Mouse (Mus musculus) cortical plate, adult 2 months (tissue): Measurements from ENCODE around the gene Trmt2a. TPM values are rescaled to one million over a fixed set of nuclear protein-coding genes. Genes with fewer than 3 reads are reported as not detected.

Source experiments
- H3K27ac ChIP-seq: fragments of 200-500 bp; 2 replicates; pipeline ENCODE4 v1.5.1; 2012; ENCODE audit warnings: low read length, control low read depth, inconsistent platforms; ENCODE audit not compliant: insufficient read depth
- H3K4me1 ChIP-seq: fragments of 200-500 bp; 2 replicates; pipeline ENCODE4 v1.6.1; 2011; ENCODE audit warnings: low read length; ENCODE audit not compliant: control insufficient read depth, insufficient read depth
- H3K4me3 ChIP-seq: fragments of 200-500 bp; 2 replicates; pipeline ENCODE4 v1.5.1; 2011; ENCODE audit warnings: mild to moderate bottlenecking, low read length, control low read depth; ENCODE audit not compliant: insufficient read depth
- CTCF ChIP-seq: fragments of 200-500 bp; IDR thresholded peaks from 2 replicates; pipeline ENCODE4 v1.5.1; 2011; ENCODE audit warnings: mild to moderate bottlenecking, control low read depth, low read length; ENCODE audit not compliant: insufficient read depth; ENCODE audit errors: extremely low read depth
- POLR2A ChIP-seq: fragments of 200-500 bp; IDR thresholded peaks from 2 replicates; pipeline ENCODE4 v1.6.1; 2011; ENCODE audit warnings: mild to moderate bottlenecking, low read length, control low read depth; ENCODE audit not compliant: insufficient read depth; ENCODE audit errors: extremely low read depth
- polyA plus RNA-seq: library from polyadenylated mRNA; depleted of rRNA; stranded (reverse); fragments of >200 nt; gene quantifications from 2 replicates; pipeline ENCODE4 v1.2.3, GENCODE M21; 2012; rRNA removed

Trmt2a gene
- 72.9 and 84.7 TPM in 2 replicates for polyA plus RNA-seq

DNA sequence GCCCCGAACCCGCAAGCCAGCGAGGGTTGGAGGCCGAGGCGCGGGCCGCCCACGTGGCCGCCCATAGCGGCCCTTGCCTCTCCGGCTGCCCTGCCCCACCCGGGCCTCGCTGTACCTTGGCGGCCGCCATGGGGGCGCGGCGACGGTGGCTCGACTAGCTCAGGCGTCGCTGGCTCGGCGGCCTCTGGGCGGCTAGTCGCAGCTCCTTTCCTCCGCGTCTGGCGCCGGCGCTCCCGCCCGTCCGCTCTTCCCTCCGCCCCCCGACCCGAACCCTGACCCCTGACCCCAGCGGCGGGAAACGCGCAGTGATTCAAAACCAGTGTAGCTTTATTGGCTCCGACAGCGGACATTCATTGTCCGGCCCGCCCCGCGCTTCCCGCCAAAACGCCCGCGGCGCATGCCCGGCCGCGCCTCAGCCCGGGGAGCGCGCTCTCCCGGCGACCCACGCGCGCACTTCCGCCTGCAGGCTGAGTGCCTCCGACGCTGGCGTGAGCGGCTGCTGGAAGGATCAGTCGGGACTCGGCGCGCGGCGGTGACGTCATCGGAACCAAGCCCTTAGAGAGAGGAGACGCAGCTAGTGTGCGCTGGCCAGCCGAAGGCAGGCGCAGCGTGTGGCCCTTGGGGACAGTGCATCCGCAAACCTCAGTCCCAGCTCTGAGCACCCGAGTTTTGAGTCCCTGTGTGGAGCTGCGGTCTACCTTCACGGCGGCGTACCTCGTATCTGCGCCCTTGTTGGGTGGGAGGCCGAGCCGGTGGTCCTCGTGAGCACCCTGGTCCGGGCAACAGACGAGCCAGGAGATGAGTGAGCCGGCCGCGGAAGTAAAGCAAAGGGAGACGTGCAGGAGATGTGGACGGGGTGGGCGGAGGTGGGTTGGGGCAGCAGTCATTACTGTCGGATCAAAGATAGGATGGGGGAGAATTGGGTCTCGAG is at the start of gene Trmt2a, which contains the start of gene Ranbp1:
Gene Trmt2a (plus strand): TSS at position 247 of the 931 bp plus-strand sequence.
Gene Ranbp1 (minus strand): TSS at position 300 of the 931 bp plus-strand sequence.
- H3K4me3 ChIP-seq, result peak within 1 kb of the TSS; percentile 82
- TF ChIP-seq POLR2A (peak; percentile 87), CTCF (no peak)
- H3K4me1 ChIP-seq, result peaks cover 10% of the 10 kb centered on the region; the same call in 1 of the 2 replicates
- peak within 1 kb of the TSS; percentile 49 for H3K27ac ChIP-seq

- TF ChIP-seq POLR2A, result no peak
- no peak for TF ChIP-seq CTCF
- no peak overlapping the region for H3K4me3 ChIP-seq
- H3K4me1 ChIP-seq, result peaks cover 3% of the 10 kb centered on the region
- no peak overlapping the region for H3K27ac ChIP-seq
Observed at GRCm38 (mm10) chr16:18200062-18200461, 48.4 kb upstream of the Trmt2a start.

DNA sequence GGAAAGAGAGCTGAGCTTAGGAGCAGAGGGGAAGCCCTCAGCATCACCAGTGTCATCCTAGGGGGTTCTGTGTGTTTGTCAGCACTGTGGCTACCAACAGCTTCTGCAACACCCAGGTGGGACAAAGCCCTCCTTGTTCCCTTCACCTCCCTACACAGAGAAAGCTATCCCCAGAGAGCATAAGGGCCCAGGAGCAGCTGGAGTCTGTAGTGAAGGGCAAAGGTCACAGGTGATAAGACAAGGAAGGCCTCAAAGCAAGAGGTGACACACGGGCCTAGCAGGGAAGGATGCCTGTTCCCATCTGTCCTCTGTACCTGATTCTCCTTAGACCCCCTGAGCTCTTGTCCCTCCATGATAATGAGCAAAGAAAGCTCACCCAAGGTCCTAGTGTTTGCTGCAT is 46.9 kb upstream of the Trmt2a start:
- Histone ChIP-seq H3K27ac (no peak overlapping the region), H3K4me1 (0 out of 2 replicates have a peak, but pooled peaks cover 1% of the 10 kb centered on the region), H3K4me3 (no peak overlapping the region)
- TF ChIP-seq POLR2A (no peak), CTCF (no peak)

- TF ChIP-seq CTCF, result no peak
- TF ChIP-seq POLR2A, result no peak
- Histone ChIP-seq H3K27ac (no peak overlapping the region), H3K4me1 (0 out of 2 replicates have a peak, but pooled peaks cover 1% of the 10 kb centered on the region), H3K4me3 (no peak overlapping the region)
Observed at GRCm38 (mm10) chr16:18202061-18202460, 46.4 kb upstream of the Trmt2a start.

GRCm38 (mm10) chr16:18203430-18204091 is 44.9 kb upstream of the Trmt2a start:
- TF ChIP-seq POLR2A (no peak), CTCF (no peak)
- H3K4me1 ChIP-seq, result no peaks in the 10 kb centered on the region
- H3K27ac ChIP-seq, result no peak overlapping the region
- H3K4me3 ChIP-seq, result no peak overlapping the region

DNA sequence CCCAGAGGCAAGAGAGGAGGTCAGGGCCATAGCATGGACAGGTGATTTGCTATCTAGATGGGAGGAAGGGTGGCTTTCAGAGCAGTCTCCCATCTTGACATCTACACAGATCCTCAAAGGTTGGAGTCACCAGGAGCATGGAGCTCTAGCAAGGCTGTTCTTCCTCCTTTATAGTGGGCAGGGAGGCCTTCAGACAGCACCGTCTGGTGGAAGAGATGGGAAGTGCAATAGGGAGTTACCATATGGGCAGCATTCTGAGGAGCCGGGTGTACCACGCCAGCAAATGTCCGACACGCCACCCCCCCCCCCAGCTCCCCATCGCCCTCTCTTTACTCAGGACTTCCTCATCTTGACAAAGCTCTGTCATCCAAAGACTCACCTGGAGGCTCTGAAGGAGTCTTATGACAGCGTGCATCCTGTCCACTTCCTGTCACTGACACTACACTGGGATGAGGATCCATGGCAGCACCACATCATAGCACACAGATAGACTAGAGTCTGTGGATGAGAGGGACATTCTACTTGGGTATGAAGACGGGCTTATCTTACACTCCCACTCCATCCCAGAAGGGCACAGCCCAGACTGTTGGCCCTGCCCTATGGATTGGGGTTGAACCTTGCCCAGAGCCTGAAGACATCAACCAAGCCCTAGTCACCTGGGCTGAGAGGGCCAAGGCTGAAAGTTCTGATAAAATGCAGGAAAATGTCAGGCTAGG is 37.6 kb upstream of the Trmt2a start:
- H3K27ac ChIP-seq, result no peak overlapping the region
- H3K4me1 ChIP-seq, result peaks cover 5% of the 10 kb centered on the region

DNA sequence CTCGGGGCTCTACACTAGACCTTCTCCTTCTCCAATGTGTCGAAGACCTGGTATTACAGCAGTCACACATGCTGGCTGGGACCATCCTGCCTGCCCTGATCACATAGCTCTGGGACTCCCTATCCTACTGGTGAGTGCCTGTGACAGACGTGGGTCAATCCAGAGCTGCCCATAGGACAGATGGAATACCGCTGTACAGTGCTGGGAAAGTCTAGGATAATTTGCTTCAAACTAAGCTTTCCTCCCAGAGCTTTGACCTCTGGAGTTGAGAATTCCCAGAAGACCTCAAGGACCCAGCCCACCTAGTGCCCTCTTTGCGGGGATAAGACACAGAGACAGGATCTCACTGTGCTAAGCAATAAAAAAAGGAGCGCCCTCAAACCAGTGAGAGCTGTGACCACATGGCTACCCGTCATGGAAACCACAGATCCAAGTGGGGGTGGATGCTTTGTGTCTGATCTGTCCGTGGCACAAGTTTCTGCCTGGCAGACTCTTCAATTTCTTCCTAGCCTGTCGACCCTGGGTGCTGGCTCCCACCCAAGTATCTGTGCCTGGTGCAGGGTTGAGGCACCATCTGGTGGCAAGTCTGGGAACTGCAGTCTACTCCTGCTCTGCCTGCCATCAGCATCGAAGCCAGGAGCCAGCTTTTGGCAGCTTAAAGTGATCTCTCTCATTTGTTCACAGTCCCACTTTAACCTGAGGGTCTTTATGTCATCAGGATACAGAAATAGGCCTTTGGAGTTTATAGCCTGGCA is 36.9 kb upstream of the Trmt2a start:
- peaks cover 5% of the 10 kb centered on the region for H3K4me1 ChIP-seq
- H3K4me3 ChIP-seq, result no peak overlapping the region
- TF ChIP-seq POLR2A, result no peak
- peak; percentile 98 for TF ChIP-seq CTCF
- no peak overlapping the region for H3K27ac ChIP-seq

More for the DNA sequence above, 37.6 kb upstream of the Trmt2a start:
- H3K4me3 ChIP-seq, result no peak overlapping the region
- TF ChIP-seq POLR2A (no peak), CTCF (peak; percentile 93)

DNA sequence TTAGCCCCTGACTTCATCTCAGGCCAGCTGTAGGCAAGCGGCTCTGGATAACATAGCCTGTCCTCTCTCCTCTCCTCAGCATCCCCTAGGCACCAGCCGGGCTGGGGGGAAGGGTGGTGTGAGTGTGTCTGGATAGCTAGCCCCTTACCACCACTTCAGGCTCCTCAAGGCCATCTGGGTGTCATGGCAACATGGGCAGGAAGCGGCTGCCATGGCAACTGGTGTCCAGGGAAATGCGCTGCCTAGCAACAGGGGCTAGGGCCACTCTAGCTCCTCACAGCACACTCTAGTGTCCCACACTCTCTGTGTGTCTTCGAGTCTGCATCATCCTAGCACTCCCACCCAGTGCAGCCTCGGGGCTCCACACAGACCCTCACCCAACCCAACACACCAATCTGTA is 34.8 kb upstream of the Trmt2a start:
- H3K4me3 ChIP-seq, result peak overlapping the region; percentile 8; the same call in 1 of the 2 replicates
- peaks cover 5% of the 10 kb centered on the region for H3K4me1 ChIP-seq
- H3K27ac ChIP-seq, result peak overlapping the region; percentile 34; the same call in 1 of the 2 replicates
- peak; percentile 46; the same call in 1 of the 2 replicates for TF ChIP-seq POLR2A
- no peak for TF ChIP-seq CTCF
